Mouse (Mus musculus): ENCODE results near the gene Dnaaf3. TPM values are rescaled to one million over a fixed set of nuclear protein-coding genes. Genes with fewer than 3 reads are reported as not detected.
A peak's percentile ranks its signal among the peaks of the same experiment; 100 is the strongest.
"Not testable (repeated sequence)": the region's sequence is repeated elsewhere in the genome, so short reads cannot be mapped to it uniquely, and the experiment has no call there.

Gene Dnaaf3
- polyA plus RNA-seq, 1 experiment from 2014 or later: 1.5 TPM

DNA sequence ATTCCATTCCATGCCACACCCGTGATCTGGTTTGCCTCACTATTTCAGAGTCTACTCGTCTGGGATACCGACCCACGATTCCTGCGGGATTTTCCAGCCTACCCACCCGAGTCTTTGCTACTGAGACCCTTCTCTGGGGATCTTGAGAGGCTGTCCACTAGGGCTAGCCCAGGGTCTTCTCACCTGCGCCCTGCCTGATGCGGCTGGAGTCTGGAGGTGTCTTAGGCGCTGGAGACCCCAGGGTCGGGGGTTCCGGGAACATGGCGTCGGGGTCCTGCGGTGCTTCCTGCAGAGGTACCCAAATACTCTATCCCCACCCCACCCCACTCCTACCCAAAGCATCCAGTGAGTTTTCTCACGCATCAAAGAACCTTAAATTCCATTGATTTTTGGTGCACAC is 13.8 kb upstream of the Dnaaf3 start:
- DNase-seq (ENCODE audit: low spot score): no peak
- H3K4me2 ChIP-seq (replicated peaks): peak overlapping the region; percentile 71
- no peaks in the 10 kb centered on the region for H3K9me3 ChIP-seq (ENCODE audit: control insufficient read depth, low read length)
- peaks cover 15% of the 10 kb centered on the region for H3K4me1 ChIP-seq (replicated peaks; ENCODE audit: control insufficient read depth, insufficient read depth, low read length)
- no peak for ATAC-seq (ENCODE audit: low FRiP score)
- H3K27ac ChIP-seq: peak overlapping the region; percentile 93
- peaks cover 23% of the 10 kb centered on the region for H3K36me3 ChIP-seq (replicated peaks; ENCODE audit: control insufficient read depth, insufficient read depth)
- no peaks in the 10 kb centered on the region for H3K27me3 ChIP-seq (ENCODE audit: control insufficient read depth, insufficient read depth, low read length)
- peak overlapping the region; percentile 62 for H3K4me3 ChIP-seq (replicated peaks; ENCODE audit: low read length)
- H3K9ac ChIP-seq: peak overlapping the region; percentile 80
- WGBS: 62% methylated on average over 15 of the region's 15 CpGs

GRCm38 (mm10) chr7:4542013-4542412 is 9.8 kb upstream of the Dnaaf3 start:
- Histone ChIP-seq H3K4me2 (replicated peaks) (no peak overlapping the region), H3K9me3 (ENCODE audit: control insufficient read depth, low read length) (no peaks in the 10 kb centered on the region), H3K4me3 (replicated peaks; ENCODE audit: low read length) (no peak overlapping the region), H3K9ac (no peak overlapping the region), H3K27ac (no peak overlapping the region), H3K27me3 (ENCODE audit: control insufficient read depth, insufficient read depth, low read length) (no peaks in the 10 kb centered on the region), H3K4me1 (replicated peaks; ENCODE audit: control insufficient read depth, insufficient read depth, low read length) (peaks cover 15% of the 10 kb centered on the region), H3K36me3 (replicated peaks; ENCODE audit: control insufficient read depth, insufficient read depth) (peaks cover 51% of the 10 kb centered on the region)
- ATAC-seq (ENCODE audit: low FRiP score) (no peak), DNase-seq (ENCODE audit: low spot score) (no peak)
- 38% methylated on average over 17 of the region's 17 CpGs for WGBS

GRCm38 (mm10) chr7:4541344-4541743 is 9.1 kb upstream of the Dnaaf3 start:
- Histone ChIP-seq H3K9me3 (ENCODE audit: control insufficient read depth, low read length) (no peaks in the 10 kb centered on the region), H3K4me1 (replicated peaks; ENCODE audit: control insufficient read depth, insufficient read depth, low read length) (peaks cover 14% of the 10 kb centered on the region), H3K27ac (no peak overlapping the region), H3K4me3 (replicated peaks; ENCODE audit: low read length) (no peak overlapping the region), H3K9ac (no peak overlapping the region), H3K27me3 (ENCODE audit: control insufficient read depth, insufficient read depth, low read length) (no peaks in the 10 kb centered on the region), H3K36me3 (replicated peaks; ENCODE audit: control insufficient read depth, insufficient read depth) (peaks cover 51% of the 10 kb centered on the region), H3K4me2 (replicated peaks) (no peak overlapping the region)
- DNase-seq (ENCODE audit: low spot score): no peak
- WGBS: 67% methylated on average over 5 of the region's 5 CpGs
- no peak for ATAC-seq (ENCODE audit: low FRiP score)

DNA sequence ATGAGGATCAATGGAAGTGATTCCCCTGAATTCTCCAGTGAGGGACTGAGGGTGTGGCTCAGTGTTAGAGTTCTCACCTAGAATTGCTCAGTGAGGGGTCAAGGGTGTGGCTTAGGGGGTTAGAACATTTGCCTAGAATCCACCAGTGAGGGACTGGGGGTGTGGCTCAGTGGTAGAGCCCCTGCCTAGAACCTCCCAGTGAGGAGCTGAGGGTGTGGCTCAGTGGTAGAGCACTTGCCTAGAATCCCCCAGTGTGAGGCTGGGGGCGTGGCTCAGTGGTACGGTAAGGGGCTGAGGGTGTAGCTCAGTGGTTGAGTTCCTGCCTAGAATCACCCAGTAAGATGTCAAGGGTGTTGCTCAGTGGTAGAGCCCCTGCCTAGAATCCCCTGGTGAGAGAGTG is 6.8 kb upstream of the Dnaaf3 start:
- no peak for DNase-seq (ENCODE audit: low spot score)
- Histone ChIP-seq H3K4me3 (replicated peaks; ENCODE audit: low read length) (no peak overlapping the region), H3K27ac (no peak overlapping the region), H3K9me3 (ENCODE audit: control insufficient read depth, low read length) (no peaks in the 10 kb centered on the region), H3K36me3 (replicated peaks; ENCODE audit: control insufficient read depth, insufficient read depth) (peaks cover 51% of the 10 kb centered on the region), H3K4me1 (replicated peaks; ENCODE audit: control insufficient read depth, insufficient read depth, low read length) (no peaks in the 10 kb centered on the region), H3K4me2 (replicated peaks) (no peak overlapping the region), H3K27me3 (ENCODE audit: control insufficient read depth, insufficient read depth, low read length) (no peaks in the 10 kb centered on the region), H3K9ac (no peak overlapping the region)
- no peak for ATAC-seq (ENCODE audit: low FRiP score)
- 74% methylated on average over 2 of the region's 2 CpGs for WGBS

DNA sequence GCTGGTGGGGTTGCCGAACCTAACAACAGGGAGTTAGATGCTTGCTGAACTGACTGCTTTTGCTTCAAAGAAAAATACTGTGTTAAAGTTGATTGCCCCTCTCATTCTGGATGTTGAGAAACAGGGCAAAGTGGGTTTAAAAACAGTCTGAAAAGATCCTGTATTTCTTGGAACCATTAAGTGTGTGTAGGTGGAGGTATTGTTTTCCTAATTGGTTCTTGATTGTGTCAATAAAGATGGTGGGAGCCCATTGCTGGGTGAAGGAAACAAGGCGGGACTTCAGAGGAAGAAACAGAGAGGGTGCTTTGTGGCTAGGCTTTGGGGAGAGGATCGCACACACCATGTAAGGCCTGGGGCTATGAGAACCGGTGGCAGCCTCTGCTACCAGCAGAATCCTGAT is 4.9 kb upstream of the Dnaaf3 start:
- Histone ChIP-seq H3K9ac (no peak overlapping the region), H3K9me3 (ENCODE audit: control insufficient read depth, low read length) (no peaks in the 10 kb centered on the region), H3K27ac (no peak overlapping the region), H3K27me3 (ENCODE audit: control insufficient read depth, insufficient read depth, low read length) (peaks cover 4% of the 10 kb centered on the region), H3K36me3 (replicated peaks; ENCODE audit: control insufficient read depth, insufficient read depth) (peaks cover 39% of the 10 kb centered on the region), H3K4me3 (replicated peaks; ENCODE audit: low read length) (no peak overlapping the region), H3K4me1 (replicated peaks; ENCODE audit: control insufficient read depth, insufficient read depth, low read length) (0 out of 2 replicates have a peak, but pooled peaks cover 2% of the 10 kb centered on the region), H3K4me2 (replicated peaks) (no peak overlapping the region)
- no peak for DNase-seq (ENCODE audit: low spot score)
- ATAC-seq (ENCODE audit: low FRiP score): no peak
- WGBS: 65% methylated on average over 4 of the region's 4 CpGs

DNA sequence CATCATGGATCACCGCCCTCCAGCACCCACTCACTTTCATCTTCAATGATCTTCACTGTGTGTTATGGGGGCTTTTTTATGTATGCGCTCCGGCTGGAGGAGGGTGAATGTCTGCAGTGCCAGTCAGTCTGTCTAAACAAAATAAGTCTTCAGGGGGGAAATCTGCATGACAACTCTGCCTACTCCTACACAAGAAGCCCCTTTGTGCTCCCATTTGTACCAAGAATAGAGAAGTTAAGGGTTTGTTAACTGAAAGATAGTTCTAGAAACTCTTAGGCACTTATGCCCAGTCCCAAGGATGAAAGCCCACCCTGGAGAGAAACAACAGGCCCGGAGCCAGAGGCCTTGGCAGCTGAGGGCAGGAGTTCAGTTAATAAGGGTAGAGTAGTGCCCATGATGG is 4.1 kb upstream of the Dnaaf3 start:
- H3K9me3 ChIP-seq (ENCODE audit: control insufficient read depth, low read length): no peaks in the 10 kb centered on the region
- H3K4me3 ChIP-seq (replicated peaks; ENCODE audit: low read length): no peak overlapping the region
- peaks cover 11% of the 10 kb centered on the region for H3K27me3 ChIP-seq (ENCODE audit: control insufficient read depth, insufficient read depth, low read length)
- H3K4me2 ChIP-seq (replicated peaks): no peak overlapping the region
- peaks cover 31% of the 10 kb centered on the region for H3K36me3 ChIP-seq (replicated peaks; ENCODE audit: control insufficient read depth, insufficient read depth)
- no peak for ATAC-seq (ENCODE audit: low FRiP score)
- H3K9ac ChIP-seq: no peak overlapping the region
- WGBS: 74% methylated on average over 4 of the region's 4 CpGs
- 0 out of 2 replicates have a peak, but pooled peaks cover 5% of the 10 kb centered on the region for H3K4me1 ChIP-seq (replicated peaks; ENCODE audit: control insufficient read depth, insufficient read depth, low read length)
- no peak for DNase-seq (ENCODE audit: low spot score)
- no peak overlapping the region for H3K27ac ChIP-seq

DNA sequence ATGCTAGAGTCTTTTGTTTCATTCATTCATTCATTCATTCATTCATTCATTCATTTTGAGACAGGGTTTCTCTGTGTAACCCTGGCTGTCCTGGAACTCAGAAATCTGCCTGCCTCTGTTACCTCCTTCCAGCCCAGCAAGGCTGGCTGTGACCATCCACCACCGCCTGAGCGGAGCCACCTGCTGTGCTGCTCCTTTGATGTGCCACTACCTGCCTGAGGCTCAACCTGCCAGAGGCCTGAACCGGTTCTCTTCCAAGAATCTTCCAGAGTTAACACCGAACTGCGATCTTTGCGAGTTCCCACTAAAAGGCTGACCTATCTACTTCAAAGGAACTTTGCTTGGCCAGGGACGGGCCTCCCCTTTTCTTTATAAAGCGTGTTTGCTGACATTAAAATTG is 2.1 kb downstream of the Dnaaf3 start:
- not testable (repeated sequence) for H3K9ac ChIP-seq; H3K36me3 ChIP-seq (replicated peaks; ENCODE audit: control insufficient read depth, insufficient read depth); H3K4me2 ChIP-seq (replicated peaks); H3K27ac ChIP-seq; H3K4me3 ChIP-seq (replicated peaks; ENCODE audit: low read length); H3K9me3 ChIP-seq (ENCODE audit: control insufficient read depth, low read length); DNase-seq (ENCODE audit: low spot score); H3K4me1 ChIP-seq (replicated peaks; ENCODE audit: control insufficient read depth, insufficient read depth, low read length); ATAC-seq (ENCODE audit: low FRiP score)
- WGBS: 59% methylated on average over 8 of the region's 8 CpGs
- H3K27me3 ChIP-seq (ENCODE audit: control insufficient read depth, insufficient read depth, low read length): peaks cover 11% of the 10 kb centered on the region

DNA sequence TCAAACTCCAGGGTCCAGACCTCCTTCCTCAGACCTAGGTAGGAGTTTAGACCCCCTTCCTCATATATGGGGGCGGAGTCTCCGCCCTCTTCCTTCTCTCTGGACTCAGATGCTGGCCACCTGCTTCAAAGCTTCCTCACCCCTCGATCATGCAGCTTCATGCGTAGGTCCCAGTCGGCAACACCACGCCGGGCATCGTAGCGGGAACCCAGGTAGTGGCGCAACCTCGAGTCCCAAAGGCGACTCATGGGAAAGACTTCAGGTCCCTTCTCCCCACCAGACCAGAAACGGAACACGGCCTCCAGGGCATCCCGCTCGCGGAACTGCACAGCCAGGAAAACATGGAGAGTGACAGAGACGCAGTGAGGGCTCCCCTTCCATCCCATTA is 5.0 kb downstream of the Dnaaf3 start:
- WGBS: 47% methylated on average over 18 of the region's 18 CpGs
- ATAC-seq (ENCODE audit: low FRiP score): peak; percentile 15

DNA sequence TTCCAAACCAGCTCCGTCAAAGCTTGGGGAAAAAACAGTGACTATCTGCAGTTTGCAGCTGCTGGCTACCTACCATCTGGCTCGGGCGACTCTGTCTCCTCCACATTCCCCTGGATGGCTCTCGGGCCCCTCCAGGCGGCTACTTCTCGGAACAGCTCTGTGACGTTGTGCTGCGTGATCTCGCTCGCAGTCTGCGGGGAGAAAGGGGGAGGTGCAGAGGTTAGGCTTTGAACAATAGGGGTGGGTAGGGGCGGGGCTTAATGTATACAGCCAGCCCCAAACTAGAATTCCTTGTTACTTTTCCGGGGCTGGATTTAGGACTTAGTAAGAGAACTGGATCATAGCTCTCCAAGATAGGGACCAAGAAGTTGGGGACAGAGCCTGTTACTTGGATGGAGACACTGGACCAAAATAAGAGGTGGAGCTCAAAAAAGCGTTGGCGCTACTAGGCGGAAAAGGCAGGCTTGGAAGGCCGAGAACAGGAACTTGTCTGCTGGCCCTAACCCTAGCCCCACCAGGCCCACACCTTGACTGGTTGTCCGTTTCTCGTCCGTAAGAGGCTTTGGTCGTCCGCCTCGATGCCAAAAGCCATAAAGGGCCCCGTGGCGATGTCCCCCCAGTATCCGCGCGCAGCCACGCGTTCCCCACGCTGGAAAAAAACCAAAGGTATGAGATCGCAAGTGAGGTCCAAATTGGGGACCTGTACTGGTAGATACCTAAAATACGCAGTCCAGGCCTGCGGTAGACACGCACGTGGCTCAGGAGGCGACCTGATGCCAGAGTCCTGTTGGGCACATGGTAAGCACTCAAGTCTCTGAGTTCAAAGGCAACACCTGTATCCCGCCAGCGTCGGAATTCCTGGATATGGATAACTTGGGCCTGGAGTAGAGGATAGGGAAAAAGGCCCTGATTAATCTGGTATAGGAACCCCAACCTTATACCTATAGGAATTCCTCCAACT is 5.6 kb downstream of the Dnaaf3 start:
- Histone ChIP-seq H3K9me3 (ENCODE audit: control insufficient read depth, low read length) (no peaks in the 10 kb centered on the region), H3K9ac (peak overlapping the region; percentile 50), H3K4me3 (replicated peaks; ENCODE audit: low read length) (peak overlapping the region; percentile 28), H3K4me1 (replicated peaks; ENCODE audit: control insufficient read depth, insufficient read depth, low read length) (no peaks in the 10 kb centered on the region; the same call in 1 of the 2 replicates), H3K27me3 (ENCODE audit: control insufficient read depth, insufficient read depth, low read length) (peaks cover 4% of the 10 kb centered on the region; the same call in 1 of the 2 replicates), H3K36me3 (replicated peaks; ENCODE audit: control insufficient read depth, insufficient read depth) (no peaks in the 10 kb centered on the region), H3K27ac (0 out of 2 replicates have a peak overlapping the region, but pooled peaks have one; percentile 39), H3K4me2 (replicated peaks) (peak overlapping the region; percentile 56)
- 26% methylated on average over 40 of the region's 40 CpGs for WGBS
- DNase-seq (ENCODE audit: low spot score) (peak; percentile 91), ATAC-seq (ENCODE audit: low FRiP score) (peak; percentile 93)

More for the DNA sequence above, 5.0 kb downstream of the Dnaaf3 start:
- no peak overlapping the region; the same call in 1 of the 2 replicates for H3K9ac ChIP-seq
- DNase-seq (ENCODE audit: low spot score): no peak
- no peaks in the 10 kb centered on the region for H3K36me3 ChIP-seq (replicated peaks; ENCODE audit: control insufficient read depth, insufficient read depth)
- H3K27me3 ChIP-seq (ENCODE audit: control insufficient read depth, insufficient read depth, low read length): peaks cover 9% of the 10 kb centered on the region
- peak overlapping the region; percentile 28; the same call in 1 of the 2 replicates for H3K4me3 ChIP-seq (replicated peaks; ENCODE audit: low read length)
- H3K9me3 ChIP-seq (ENCODE audit: control insufficient read depth, low read length): no peaks in the 10 kb centered on the region
- peaks cover 4% of the 10 kb centered on the region; the same call in 1 of the 2 replicates for H3K4me1 ChIP-seq (replicated peaks; ENCODE audit: control insufficient read depth, insufficient read depth, low read length)
- no peak overlapping the region for H3K27ac ChIP-seq
- H3K4me2 ChIP-seq (replicated peaks): peak overlapping the region; percentile 56
